Mouse (Mus musculus) adrenal gland, postnatal 4 days (tissue): ENCODE results near the gene Isl2. TPM values are rescaled to one million over a fixed set of nuclear protein-coding genes. Genes with fewer than 3 reads are reported as not detected.

Experiments
- DNase-seq, 2 experiments: peaks; one replicate each; pipeline ENCODE4 v3.0.0; 2021 to 2022; ENCODE audit warnings: low spot score in 2 of 2, mixed read lengths in 2 of 2
- total RNA-seq, 2 experiments: library from RNA; stranded (reverse); gene quantifications; 2 replicates each; pipeline ENCODE4 v1.2.3; 2021

The Isl2 gene
- total RNA-seq, 2 experiments from 2014 or later, result not detected

DNA sequence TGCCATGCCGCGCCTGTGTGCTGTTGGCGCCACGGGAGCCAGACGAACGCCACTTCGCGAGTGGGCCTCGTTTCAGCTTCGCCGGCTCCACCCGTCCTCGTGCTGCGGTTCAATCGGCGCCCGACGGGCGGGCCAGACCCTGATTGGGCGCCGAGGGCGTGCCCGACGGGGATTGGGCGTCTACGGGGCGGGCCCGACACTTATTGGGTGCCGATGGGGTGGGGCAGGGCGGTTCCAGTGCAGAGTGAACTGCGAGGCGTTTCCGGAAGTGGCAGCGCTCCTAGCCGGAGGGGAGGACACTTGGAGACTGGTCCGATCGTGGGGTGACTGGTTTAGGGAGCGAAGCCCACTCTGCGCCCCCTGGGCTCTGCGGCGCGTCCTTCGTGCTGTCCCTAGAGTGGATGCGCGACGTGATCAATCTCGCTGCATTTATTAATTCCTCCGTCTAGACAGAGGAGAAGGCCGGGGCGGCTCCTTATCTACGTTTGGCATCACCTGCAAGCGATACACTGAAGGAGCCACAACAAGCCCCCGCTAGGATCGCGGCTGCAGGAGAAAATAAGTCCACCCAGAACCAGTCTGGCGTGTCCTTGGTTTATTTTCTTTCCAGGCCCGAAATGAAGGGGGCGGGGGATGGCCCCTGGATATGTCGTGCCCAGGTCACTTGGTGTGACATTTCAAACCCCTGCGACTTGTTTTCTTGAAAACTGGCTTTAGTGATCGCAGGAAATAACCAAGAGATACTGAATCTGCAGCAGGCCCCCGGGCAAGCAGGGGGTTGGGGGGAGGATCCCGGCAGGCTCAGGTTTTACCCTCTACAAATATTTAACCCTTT lies 7.9 kb downstream of the Isl2 start:
- DNase-seq, result no peak

DNA sequence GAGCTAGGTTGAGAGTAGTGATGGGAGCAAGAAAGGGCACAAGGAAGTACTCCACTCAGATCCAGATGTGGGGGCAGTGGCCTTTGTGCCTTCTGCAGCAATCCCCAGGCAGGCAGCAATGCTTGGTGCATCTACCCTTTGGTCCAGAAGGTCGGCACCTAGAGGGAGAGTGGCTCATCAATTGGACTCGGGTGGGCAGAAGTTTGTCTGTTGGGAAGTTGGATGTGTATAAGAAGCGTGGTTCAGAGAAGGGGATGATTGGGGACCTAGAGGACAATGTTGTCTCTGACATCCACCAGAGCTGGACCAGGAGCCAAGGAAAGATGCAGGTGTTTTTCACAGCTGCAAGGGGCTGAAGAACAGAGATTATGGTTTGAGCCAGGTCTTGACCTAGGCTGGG lies 10.4 kb downstream of the Isl2 start:
- DNase-seq, result no peak

DNA sequence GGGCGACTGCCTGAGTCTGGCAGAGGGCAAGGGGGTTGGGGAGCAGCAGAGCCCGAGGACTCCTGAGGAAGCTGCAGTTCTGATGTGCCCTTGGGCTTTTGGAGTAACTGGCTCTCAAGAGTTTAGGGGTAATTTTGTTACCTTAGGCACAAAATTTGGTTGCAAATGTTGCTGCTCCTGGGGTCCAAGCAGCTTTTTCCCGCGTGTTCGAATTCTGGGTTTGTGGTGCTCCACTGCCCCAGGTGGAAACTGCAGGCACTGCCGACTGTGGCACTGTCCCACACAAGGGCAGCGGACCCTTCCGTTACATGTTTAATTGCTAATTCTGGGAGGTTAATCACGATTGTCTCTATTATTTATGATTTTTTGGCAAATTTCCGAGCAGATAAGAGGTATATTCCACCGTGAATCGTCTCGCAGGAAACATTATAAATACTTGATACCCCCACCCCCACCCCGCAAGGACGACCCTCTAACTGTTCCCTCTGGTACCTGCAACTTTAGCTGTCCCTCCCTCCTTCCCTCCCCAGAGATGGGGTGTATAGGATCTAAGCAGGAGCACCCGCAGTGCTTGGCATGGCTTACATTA lies 10.9 kb downstream of the Isl2 start:
- no peak for DNase-seq

DNA sequence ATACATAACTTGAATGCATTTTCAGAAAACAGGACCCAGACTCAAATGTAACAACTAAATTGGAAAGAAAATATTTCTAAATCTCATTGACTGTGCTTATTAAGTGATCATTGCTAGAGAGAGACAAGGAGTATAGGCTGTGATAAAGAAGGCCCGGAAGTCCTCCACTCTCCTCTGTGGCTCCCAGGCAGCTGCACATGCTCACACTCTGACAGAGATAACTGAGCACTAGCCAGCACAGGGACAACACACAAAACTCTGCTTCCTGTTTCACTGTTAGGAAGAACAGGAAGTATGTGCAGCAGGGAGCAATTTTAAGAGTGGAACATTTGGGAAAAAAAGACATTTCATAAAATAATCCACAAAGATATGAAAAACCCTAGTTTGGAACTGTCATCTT lies 16.5 kb downstream of the Isl2 start:
- no peak for DNase-seq

DNA sequence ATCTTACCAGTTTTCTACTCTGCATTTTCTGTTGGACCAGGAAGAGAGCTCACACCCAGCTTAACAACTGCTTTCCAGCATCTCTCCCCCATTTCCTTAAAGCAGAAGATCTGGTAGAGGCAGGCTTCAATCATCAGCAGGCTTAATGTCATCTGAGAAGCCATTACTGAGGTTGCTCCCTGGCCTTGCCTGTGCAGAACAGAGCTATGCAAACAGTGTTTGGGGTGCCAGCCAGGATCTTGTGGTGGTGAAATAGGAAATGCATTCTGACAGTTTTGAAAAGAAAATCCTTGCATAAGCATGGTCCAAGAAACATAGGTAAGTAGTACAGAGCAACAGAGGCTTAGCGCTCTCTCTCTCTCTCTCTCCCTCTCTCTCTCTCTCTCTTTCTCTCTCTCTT lies 22.5 kb downstream of the Isl2 start:
- no peak for DNase-seq

DNA sequence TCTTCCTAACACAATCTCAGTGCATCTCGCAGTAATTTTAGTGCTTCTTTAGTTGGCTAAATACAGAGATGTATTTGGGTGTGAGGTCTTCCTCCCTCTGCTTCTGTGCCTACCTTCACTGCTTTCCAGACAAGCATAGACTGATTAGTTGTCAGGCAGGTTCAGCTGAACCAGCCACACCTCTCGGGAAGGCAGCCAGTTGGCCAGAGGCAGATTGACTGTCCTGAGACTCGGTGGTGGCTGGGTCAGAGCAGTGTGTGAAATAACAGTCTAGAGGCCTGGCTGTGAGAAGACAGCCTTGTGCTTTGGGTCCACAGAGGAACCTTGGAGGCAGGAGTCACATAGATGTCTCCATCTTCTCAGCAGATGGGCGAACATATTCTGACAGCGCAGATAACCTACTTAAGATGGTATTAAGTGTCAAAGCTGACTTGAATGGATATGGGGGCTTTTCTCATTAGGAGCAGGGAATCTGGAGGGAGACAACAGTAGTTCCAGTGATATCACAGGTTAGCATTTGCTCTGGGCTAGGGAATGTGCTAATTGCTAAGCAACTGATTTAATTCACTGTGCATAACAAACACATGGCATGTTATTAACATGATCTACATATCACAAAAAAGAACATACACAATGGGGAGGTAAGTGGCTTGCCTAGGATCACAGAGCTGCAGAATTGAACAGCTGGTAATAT lies 30.1 kb downstream of the Isl2 start:
- no peak for DNase-seq

DNA sequence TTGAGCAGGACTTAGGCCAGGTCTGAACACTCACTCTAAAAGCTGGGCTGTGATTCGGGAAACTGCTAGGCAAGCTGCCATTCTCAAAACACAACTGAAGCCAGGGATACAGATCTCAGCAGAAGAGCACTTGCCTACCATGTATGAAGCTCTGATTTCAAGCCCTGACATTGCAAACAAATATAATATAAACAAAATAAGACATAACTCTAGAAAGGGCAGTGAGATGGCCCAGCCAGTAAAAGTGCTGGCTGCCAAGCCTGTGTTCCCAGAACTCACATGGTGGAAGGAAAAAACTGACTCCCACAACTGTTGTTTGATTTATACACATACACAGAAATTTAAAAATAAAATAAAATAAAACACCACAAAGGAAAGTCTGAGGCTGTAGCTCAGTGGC lies 32.6 kb downstream of the Isl2 start:
- no peak for DNase-seq

DNA sequence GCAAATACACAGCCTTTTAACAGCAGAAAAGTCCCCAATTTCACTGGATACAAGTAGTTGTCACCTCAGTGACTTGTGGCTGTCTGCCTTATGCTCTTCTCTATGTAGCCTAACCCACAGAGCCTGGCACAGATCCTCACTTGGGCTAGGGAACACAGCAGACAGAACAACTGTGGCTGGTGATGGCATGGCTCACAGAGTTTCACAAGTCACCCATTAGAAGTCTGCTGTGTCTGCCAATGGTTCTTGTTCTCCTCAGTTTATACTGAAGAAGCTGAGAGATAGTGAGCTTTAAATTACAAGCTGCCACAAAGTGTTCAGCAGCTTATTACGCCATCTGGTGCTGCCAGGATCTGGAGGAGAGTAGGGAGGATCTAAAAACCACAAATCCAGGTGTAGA lies 38.1 kb downstream of the Isl2 start:
- no peak for DNase-seq

DNA sequence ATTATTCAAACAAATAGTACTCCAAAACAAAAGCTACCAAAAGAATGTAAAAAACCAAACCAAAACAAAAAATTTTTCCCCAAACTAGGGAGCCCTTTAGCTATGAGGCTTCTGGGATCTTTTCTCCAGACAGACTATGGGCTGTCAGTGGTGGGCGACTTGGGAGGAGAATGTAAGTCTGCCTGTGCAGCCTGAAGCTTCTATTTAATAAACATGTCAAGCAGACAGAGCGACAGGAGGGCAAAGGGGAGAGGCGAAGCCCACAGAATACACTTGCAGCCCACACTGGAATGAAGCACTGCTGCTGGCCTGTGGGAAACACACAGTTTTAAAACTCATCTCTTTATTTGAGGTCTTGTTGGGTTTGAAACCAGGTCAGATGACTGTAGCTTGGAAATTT lies 42.9 kb downstream of the Isl2 start:
- no peak for DNase-seq

DNA sequence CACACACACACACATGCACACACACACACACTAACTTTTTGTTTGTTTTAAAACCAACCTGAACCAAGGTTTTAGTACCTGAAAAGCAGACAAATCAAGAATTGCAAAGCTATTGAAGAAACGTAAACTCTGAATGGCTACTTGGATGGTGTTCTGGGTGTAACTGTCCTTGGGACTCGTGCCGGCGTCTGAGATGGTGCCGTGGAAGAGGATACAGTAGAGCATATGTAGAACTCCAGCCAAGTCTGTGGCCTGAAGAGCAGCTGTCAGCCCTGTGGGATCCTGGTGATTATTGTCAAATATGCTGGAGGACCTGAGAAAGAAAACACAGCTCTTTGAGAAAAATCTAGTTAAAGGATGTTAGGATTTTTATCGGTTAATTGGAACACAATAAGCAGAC lies 47.7 kb downstream of the Isl2 start:
- DNase-seq, result no peak

Other genes starting within 250 kb of the Isl2 start
- gene Nrg4, start 211.8 kb upstream of the Isl2 start, total RNA-seq, result 1 to 10 TPM; 4.0 to 5.4 TPM
- 1 to 10 TPM; 1.7 TPM for gene Tmem266, start 211.8 kb upstream of the Isl2 start, total RNA-seq
- gene Etfa, start 26.4 kb upstream of the Isl2 start, total RNA-seq, result 100 to 1,000 TPM; 408 to 465 TPM